Mouse (Mus musculus) left cerebral cortex, postnatal 36 days (tissue): ENCODE results near the gene Ascc3. TPM values are rescaled to one million over a fixed set of nuclear protein-coding genes. Genes with fewer than 3 reads are reported as not detected.

ENCODE experiments used
- DNase-seq, 2 experiments: peaks; one replicate each; pipeline ENCODE4 v3.0.0; 2021 to 2022; ENCODE audit warnings: low spot score in 2 of 2, mixed read lengths in 1 of 2
- intact Hi-C: fragments of 180-260 bp; cut with DNase I; formaldehyde crosslinking; loops from one replicate; pipeline ENCODE4 v1.15.1; 2025
- total RNA-seq, 2 experiments: library from RNA; stranded (reverse); gene quantifications; 2 replicates each; pipeline ENCODE4 v1.2.3; 2021

The Ascc3 gene
- 10 to 100 TPM; 20.1 to 28.9 TPM for total RNA-seq

DNA sequence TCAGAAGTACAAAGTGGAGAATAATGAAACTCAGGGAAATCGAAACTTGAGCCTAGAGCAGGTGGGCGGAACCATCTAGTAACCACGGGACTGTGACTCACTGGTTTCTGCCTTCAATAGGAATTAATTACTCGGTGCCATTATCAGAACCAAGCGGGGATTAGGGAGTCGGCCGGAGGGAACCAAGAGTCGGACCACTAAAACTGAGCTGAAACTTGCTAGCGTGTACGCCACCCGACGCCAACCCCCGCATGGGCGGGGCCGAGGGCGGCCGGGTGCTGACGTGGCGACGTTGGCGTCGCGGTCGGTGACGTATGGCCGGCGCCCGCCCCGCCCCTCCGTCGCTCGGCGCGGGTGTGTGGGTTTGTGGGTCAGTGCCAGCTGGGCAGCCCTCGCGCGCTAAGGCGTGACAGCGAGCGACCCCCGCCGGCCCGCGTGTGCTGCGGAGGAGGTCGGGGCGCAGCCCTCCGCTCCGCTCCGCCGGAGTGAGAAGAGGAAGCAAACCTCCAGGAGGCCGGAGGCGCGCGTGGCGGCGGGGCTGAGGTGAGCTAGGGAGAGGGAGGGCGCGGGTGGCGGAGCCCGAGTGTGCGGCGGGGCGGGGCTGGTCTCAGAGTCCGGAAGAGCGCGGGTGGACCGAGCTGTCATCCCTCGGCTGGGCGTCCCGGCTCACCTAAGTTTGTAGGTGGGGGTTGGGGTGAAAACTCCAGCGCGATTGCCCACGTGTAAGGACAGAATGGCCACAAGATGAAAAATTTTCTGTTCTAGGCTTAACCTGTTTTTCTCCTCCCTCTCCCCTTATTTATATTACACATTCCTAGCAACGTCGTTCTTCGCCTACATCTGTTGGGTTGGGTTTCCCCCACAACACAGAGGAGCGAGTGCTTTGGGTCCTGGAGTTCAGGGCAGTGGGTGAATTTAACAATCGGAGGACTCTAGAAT is at the start of gene Ascc3:
Ascc3 (plus strand) TSS at position 315 of the 939 bp plus-strand sequence.
- intact Hi-C loops: no loop called here
- peak; percentile 92 to 94 for DNase-seq

DNA sequence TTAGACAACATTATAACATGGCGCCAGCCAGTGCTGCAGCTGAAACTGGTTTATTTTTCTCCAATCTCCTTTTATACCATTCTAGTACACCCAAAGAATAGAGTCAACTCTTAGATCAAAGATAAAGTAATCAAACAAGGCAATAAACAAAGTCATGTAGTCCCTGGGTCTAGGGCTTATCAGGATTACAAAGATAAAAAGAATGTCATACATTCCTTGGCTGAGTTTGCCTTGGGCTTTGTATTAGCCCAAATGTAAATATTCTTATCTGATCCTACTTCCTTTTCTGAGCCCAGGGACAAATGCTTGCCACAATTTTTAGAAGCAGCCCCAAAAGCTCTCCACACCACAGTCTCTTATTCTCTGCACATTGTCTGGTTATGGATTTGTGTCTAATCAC is 7.7 kb upstream of the Ascc3 start:
- no peak for DNase-seq
- intact Hi-C loops: no loop called here

DNA sequence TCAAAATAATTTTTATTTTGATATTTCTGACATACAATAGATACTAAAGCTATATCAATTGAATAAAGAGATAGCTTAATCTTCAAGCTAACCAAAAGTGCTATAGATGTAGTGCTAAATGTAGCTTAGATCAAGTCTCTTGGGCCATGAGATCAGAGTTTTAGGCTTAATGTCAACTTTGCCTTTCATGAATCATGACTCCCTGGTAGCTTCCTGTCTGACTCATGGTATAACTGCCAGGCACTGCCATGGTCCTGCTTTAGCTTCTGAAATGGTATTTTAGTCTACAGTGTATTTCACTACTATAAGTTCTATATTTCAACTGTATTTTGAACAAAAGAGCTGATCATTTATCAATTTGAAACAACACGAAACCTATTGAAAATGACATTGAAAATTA is 5.9 kb upstream of the Ascc3 start:
- no peak for DNase-seq

GRCm38 (mm10) chr10:50593371-50593770 is 902 bp downstream of the Ascc3 start:
- no peak for DNase-seq
- intact Hi-C loops: no loop called here

More for the DNA sequence above, 5.9 kb upstream of the Ascc3 start:
- intact Hi-C loops: no loop called here

DNA sequence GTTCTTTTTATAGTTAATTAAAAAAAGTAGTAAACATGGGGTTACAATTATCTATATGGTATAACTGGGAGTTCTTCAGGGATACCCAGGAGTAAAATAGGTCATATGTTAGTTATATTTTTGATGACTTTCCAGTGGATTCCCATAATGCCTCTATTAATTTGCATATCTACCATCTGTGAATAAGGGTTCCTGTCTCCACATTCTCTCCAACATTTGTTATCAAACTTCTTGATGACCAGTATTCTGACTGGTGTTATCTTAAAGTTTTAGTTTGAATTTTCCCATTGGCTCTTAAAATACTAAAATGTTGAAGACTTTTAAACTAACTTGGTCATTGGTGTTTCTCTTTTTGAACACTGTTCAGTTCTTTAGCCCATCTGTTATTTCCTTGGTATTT is 2.9 kb downstream of the Ascc3 start:
- DNase-seq: no peak
- intact Hi-C loops: no loop called here

- intact Hi-C loops: no loop called here
- DNase-seq: no peak
Measured at GRCm38 (mm10) chr10:50604919-50605318, 12.4 kb downstream of the Ascc3 start.

GRCm38 (mm10) chr10:50613840-50614239 is 21.4 kb downstream of the Ascc3 start:
- DNase-seq: no peak

DNA sequence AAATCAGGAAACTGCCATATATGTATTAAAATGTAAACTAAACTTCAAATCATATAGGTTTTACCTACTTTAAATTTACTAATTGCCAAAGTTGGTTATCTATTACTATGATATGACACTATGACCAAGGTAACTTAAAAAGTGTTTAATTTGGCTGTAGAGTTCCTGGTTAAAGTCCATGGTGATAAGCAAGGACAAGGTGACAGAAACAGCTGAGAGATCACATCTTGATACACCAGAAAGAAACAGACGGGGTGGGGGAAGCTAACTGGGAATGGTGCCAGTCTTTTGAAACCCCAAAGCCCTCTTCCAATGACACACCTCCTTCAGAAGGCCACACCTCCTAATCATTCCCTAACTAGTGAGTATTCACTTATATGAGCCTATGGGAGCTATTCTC is 33.4 kb downstream of the Ascc3 start:
- DNase-seq: no peak
- intact Hi-C loops: no loop called here

More at GRCm38 (mm10) chr10:50613840-50614239, 21.4 kb downstream of the Ascc3 start:
- intact Hi-C loops: no loop called here

DNA sequence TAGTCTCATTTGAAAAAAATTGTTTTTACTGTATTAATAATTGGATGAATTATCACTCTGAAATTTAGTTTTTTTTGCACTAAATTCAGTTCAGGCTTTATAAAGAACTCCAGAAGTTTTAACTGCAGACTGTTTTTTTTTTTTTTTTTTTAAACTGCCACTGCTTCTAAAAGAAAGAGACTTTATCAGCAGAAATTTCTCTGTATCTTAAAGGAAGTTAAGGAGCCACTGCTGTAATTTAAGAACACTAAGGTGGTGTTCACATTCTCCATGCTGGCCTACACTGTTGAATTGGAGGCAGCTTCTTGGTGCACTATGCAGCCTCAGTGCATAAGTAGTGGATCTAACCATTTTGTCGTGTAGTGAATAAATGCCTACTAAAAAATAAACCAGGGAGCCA is 47.1 kb downstream of the Ascc3 start:
- intact Hi-C loops: no loop called here
- DNase-seq: no peak

DNA sequence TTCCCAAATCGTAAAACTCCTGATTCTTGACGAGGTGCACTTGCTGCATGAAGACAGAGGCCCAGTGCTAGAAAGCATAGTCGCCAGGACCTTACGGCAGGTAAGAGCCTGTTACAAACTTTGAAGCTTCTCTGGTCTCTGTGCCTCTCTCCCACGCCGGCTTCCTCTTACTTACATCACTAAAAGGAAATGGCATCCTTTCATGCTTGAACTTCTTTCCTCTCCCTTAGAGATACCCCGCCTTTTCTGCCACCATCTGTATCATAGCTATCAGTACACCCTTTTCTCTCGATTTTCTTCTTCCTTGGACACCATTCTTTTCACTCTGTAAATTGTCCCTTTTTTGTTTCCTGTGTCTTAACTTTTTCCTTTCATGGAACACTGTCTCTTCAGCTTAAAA is 58.1 kb downstream of the Ascc3 start:
- DNase-seq: no peak
- intact Hi-C loops: no loop called here

DNA sequence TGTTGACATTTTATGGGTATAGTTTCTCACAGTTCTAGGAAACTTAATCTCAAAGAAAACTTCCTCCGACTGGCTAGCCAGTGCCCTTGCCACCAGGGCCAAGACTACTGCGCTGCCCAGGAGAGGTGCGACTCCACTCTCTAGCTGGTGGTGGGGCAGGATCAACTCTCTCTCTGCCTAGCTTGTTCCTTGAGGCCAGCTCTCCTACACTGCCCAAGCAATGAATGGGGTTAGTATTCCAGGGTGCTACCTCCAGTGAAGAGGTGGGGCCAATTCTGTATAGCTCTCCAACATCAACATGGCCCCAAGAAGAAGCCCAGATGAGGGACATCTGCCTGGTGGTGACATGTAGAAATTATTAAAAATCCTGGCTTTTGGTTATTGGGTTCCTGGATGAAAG is 61.1 kb downstream of the Ascc3 start:
- intact Hi-C loops: no loop called here
- no peak for DNase-seq

DNA sequence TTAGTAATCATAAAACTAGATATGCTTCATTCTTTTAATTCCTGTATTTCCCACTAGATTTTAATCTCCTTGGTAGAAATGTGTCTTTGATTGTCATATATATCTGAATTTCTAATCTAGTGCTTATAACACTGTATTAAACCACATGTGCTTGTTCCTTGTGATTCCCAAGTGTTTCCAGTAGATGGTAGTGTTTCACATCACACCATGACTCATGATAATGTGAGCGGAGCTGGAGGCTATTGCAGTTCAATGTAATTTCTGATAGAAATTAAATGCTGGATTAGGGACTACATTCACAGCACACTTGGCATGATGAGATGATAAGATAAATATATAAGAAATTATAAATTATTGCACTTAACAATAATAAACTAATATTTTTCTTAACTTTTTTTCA is 64.9 kb downstream of the Ascc3 start:
- DNase-seq: no peak
- intact Hi-C loops: no loop called here

DNA sequence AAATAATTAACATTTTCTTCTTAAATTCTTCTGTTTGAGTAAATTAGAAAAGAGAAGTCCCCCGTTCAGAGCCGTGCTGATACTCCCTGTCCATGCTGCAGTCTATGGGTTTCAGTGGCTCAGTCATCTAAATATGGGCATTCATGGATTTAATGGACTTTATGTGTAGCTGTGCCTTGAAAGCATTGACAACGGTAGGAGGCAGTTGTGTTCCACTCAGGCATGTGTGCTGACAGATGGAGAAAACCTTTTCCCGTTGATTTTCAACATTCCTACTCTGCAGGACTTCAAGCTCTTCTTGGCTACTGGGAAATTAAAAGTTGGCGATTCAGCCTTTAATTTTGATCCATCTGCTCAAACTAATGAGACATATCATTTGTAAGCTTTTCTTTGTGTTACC is 79.0 kb downstream of the Ascc3 start:
- DNase-seq: no peak

GRCm38 (mm10) chr10:50690324-50690723 is 97.9 kb downstream of the Ascc3 start:
- intact Hi-C loops: no loop called here
- no peak for DNase-seq

More for the DNA sequence above, 79.0 kb downstream of the Ascc3 start:
- intact Hi-C loops: no loop called here

GRCm38 (mm10) chr10:50698836-50699433 is 106.5 kb downstream of the Ascc3 start:
- DNase-seq: no peak

DNA sequence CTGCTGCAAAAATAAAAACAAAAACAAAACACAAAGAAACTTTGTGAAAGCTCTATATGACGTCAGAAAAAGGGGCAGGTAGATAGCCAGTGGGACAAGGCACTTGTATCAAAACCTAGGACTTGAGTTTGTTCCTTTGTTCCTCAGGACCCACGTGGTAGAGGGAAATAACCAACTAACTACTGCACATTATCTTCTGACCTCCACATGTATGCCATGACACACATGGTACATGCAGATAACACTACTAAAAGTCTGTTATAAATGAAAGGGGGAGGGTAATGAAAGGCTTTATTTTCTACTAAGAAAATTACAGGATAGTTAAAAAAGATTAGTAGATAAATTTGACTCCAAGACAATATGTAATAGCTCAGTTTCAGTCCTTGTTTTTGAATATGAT is 109.3 kb downstream of the Ascc3 start:
- DNase-seq: no peak
- intact Hi-C loops: loop anchor here (5.0 to 10.0 kb wide), 2 partner anchors 593 to 706 kb away; no protein-coding TSS in a partner anchor

More at GRCm38 (mm10) chr10:50698836-50699433, 106.5 kb downstream of the Ascc3 start:
- intact Hi-C loops: no loop called here

GRCm38 (mm10) chr10:50702361-50702760 is 109.9 kb downstream of the Ascc3 start:
- DNase-seq: no peak
- intact Hi-C loops: loop anchor here (5.0 to 10.0 kb wide), 2 partner anchors 592 to 705 kb away; no protein-coding TSS in a partner anchor

DNA sequence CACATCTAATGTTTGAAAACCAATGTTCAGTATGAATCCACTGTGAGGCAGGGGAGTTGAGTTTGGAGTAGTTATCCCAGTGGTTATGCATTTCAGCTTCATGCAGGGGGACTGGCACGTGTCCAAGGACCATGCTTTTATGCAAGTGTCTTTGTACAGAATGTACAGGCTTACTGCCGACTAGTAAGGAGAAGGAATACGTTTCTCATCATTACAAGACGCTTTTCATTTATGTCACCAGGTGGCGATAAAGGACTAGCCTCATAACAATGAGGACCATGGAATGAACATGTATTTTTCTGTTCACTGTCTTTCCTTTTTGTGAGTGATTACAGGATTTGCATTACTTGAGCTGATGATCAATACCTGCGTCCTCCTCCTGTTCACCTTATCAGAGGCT is 111.7 kb downstream of the Ascc3 start:
- peak; percentile 7 to 11 for DNase-seq
- intact Hi-C loops: loop anchor here (5.0 to 10.0 kb wide), 2 partner anchors 591 to 703 kb away; no protein-coding TSS in a partner anchor

- no peak for DNase-seq
- intact Hi-C loops: loop anchor here (5.0 to 10.0 kb wide), 2 partner anchors 590 to 702 kb away; no protein-coding TSS in a partner anchor
Measured at GRCm38 (mm10) chr10:50704898-50705297, 112.4 kb downstream of the Ascc3 start.

DNA sequence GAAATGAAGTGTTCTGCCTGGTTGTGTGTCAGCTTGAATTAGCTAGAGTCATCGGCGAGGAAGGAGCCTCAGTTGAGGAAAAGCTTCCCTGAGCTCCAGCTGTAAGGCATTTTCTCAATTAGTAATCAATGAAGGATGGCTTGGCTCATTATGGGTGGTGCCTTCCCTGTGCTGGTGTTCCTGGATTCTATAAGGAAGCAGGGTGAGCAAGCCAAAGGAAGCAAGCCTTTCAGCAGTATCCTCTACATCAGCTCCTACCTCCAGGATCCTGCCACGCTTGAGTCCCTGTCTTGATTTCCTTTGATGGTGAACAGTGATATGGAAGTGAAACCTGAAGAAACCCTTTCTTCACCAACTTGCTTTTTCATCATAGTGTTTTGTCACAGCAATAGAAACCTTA is 118.8 kb downstream of the Ascc3 start:
- intact Hi-C loops: no loop called here
- DNase-seq: no peak

DNA sequence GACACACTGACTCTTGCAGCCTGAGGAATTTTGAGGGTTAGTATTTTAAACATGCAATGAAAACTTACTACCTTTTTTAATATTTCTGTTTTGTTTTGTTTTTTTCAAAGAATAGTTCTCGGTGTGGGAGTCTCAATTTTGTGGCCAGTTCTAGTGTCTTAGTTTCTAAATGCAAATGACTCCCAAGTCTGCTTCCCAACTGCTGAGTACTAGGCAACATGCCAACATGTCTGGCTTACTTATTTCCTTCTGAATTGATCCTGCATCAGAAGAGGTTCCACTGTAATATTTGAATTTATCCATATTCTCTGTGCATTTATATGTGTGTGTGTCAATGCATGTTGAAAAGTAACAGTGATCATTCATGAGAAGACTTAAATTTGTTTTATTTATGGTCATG is 119.3 kb downstream of the Ascc3 start:
- no peak for DNase-seq
- intact Hi-C loops: no loop called here
